Mouse (Mus musculus): ENCODE data around the gene Exoc4. TPM values are rescaled to one million over a fixed set of nuclear protein-coding genes. Genes with fewer than 3 reads are reported as not detected.
A peak's percentile ranks its signal among the peaks of the same experiment; 100 is the strongest.

Exoc4 gene
- polyA plus RNA-seq, 1 experiment, result 40.1 TPM

GRCm38 (mm10) chr6:33814386-33814785 lies 565.5 kb downstream of the Exoc4 start:
- Histone ChIP-seq H3K27me3 (ENCODE audit: control insufficient read depth, insufficient read depth, insufficient read length) (no peaks in the 10 kb centered on the region), H3K79me2 (ENCODE audit: control insufficient read depth, insufficient read depth) (no peaks in the 10 kb centered on the region), H3K36me3 (ENCODE audit: control insufficient read depth, insufficient read depth) (no peaks in the 10 kb centered on the region), H3K4me3 (no peak overlapping the region), H3ac (ENCODE audit: control insufficient read depth, insufficient read length) (no peak overlapping the region), H3K4me2 (ENCODE audit: low read depth) (no peak overlapping the region)
- TF ChIP-seq E2F4 (IDR thresholded peaks at IDR 0.05; ENCODE audit: insufficient read depth), result no peak
- no peak for TF ChIP-seq MAX (IDR thresholded peaks at IDR 0.05; ENCODE audit: low read depth)
- no peak for TF ChIP-seq REST (IDR thresholded peaks at IDR 0.05; ENCODE audit: insufficient read depth, insufficient read length)
- TF ChIP-seq TCF12 (IDR thresholded peaks at IDR 0.05; ENCODE audit: insufficient read depth, poor library complexity, severe bottlenecking), result no peak
- TF ChIP-seq POLR2AphosphoS2 (IDR thresholded peaks at IDR 0.05; ENCODE audit: insufficient read length, low read depth), result no peak
- no peak for TF ChIP-seq MYOG (IDR thresholded peaks at IDR 0.05; ENCODE audit: control insufficient read depth in 1 of 3, insufficient read depth in 1 of 3, insufficient read length in 2 of 3, low read depth in 2 of 3)
- no peak for TF ChIP-seq POLR2A (IDR thresholded peaks at IDR 0.05; ENCODE audit: insufficient read length, low read depth)
- no peak for TF ChIP-seq TCF3 (IDR thresholded peaks at IDR 0.05; ENCODE audit: insufficient read length, low read depth)
- no peak for TF ChIP-seq MYOD1 (IDR thresholded peaks at IDR 0.05; ENCODE audit: control insufficient read depth in 1 of 3, insufficient read length in 2 of 3, low read depth in 2 of 3)
- no peak for TF ChIP-seq SRF (IDR thresholded peaks at IDR 0.05; ENCODE audit: control insufficient read depth, insufficient read length, low read depth)
- no peak for TF ChIP-seq USF1 (IDR thresholded peaks at IDR 0.05; ENCODE audit: low read depth)

GRCm38 (mm10) chr6:33823171-33823570 lies 574.3 kb downstream of the Exoc4 start:
- no peak overlapping the region for H3ac ChIP-seq (ENCODE audit: control insufficient read depth, insufficient read length)
- TF ChIP-seq MAX (IDR thresholded peaks at IDR 0.05; ENCODE audit: low read depth) (no peak), MYOG (IDR thresholded peaks at IDR 0.05; ENCODE audit: control insufficient read depth in 1 of 3, insufficient read depth in 1 of 3, insufficient read length in 2 of 3, low read depth in 2 of 3) (no peak), MYOD1 (IDR thresholded peaks at IDR 0.05; ENCODE audit: control insufficient read depth in 1 of 3, insufficient read length in 2 of 3, low read depth in 2 of 3) (no peak), USF1 (IDR thresholded peaks at IDR 0.05; ENCODE audit: low read depth) (no peak), POLR2A (IDR thresholded peaks at IDR 0.05; ENCODE audit: insufficient read length, low read depth) (no peak), CEBPB (IDR thresholded peaks at IDR 0.05; ENCODE audit: insufficient read depth, poor library complexity, severe bottlenecking) (no peak), E2F4 (IDR thresholded peaks at IDR 0.05; ENCODE audit: insufficient read depth) (no peak), TCF3 (IDR thresholded peaks at IDR 0.05; ENCODE audit: insufficient read length, low read depth) (no peak), TCF12 (IDR thresholded peaks at IDR 0.05; ENCODE audit: insufficient read depth, poor library complexity, severe bottlenecking) (no peak), POLR2AphosphoS2 (IDR thresholded peaks at IDR 0.05; ENCODE audit: insufficient read length, low read depth) (no peak), REST (IDR thresholded peaks at IDR 0.05; ENCODE audit: insufficient read depth, insufficient read length) (no peak), SRF (IDR thresholded peaks at IDR 0.05; ENCODE audit: control insufficient read depth, insufficient read length, low read depth) (no peak)
- no peaks in the 10 kb centered on the region for H3K36me3 ChIP-seq (ENCODE audit: control insufficient read depth, insufficient read depth)
- H3K79me2 ChIP-seq (ENCODE audit: control insufficient read depth, insufficient read depth), result no peaks in the 10 kb centered on the region
- H3K4me2 ChIP-seq (ENCODE audit: low read depth), result no peak overlapping the region
- H3K4me3 ChIP-seq, result no peak overlapping the region
- H3K27me3 ChIP-seq (ENCODE audit: control insufficient read depth, insufficient read depth, insufficient read length), result no peaks in the 10 kb centered on the region

GRCm38 (mm10) chr6:33823777-33824302 lies 575.0 kb downstream of the Exoc4 start:
- H3ac ChIP-seq (ENCODE audit: control insufficient read depth, insufficient read length), result no peak overlapping the region
- no peaks in the 10 kb centered on the region for H3K27me3 ChIP-seq (ENCODE audit: control insufficient read depth, insufficient read depth, insufficient read length)
- H3K4me2 ChIP-seq (ENCODE audit: low read depth), result no peak overlapping the region
- no peaks in the 10 kb centered on the region for H3K36me3 ChIP-seq (ENCODE audit: control insufficient read depth, insufficient read depth)
- no peak for TF ChIP-seq E2F4 (IDR thresholded peaks at IDR 0.05; ENCODE audit: insufficient read depth)
- TF ChIP-seq MYOG (IDR thresholded peaks at IDR 0.05; ENCODE audit: control insufficient read depth in 1 of 3, insufficient read depth in 1 of 3, insufficient read length in 2 of 3, low read depth in 2 of 3), result no peak
- no peak for TF ChIP-seq SRF (IDR thresholded peaks at IDR 0.05; ENCODE audit: control insufficient read depth, insufficient read length, low read depth)
- TF ChIP-seq REST (IDR thresholded peaks at IDR 0.05; ENCODE audit: insufficient read depth, insufficient read length), result no peak
- TF ChIP-seq MYOD1 (IDR thresholded peaks at IDR 0.05; ENCODE audit: control insufficient read depth in 1 of 3, insufficient read length in 2 of 3, low read depth in 2 of 3), result no peak
- TF ChIP-seq USF1 (IDR thresholded peaks at IDR 0.05; ENCODE audit: low read depth), result peak; percentile 5
- TF ChIP-seq TCF12 (IDR thresholded peaks at IDR 0.05; ENCODE audit: insufficient read depth, poor library complexity, severe bottlenecking), result no peak
- H3K4me3 ChIP-seq, result no peak overlapping the region
- no peaks in the 10 kb centered on the region for H3K79me2 ChIP-seq (ENCODE audit: control insufficient read depth, insufficient read depth)

GRCm38 (mm10) chr6:33828499-33828898 lies 579.6 kb downstream of the Exoc4 start:
- H3K4me2 ChIP-seq (ENCODE audit: low read depth), result no peak overlapping the region
- H3K36me3 ChIP-seq (ENCODE audit: control insufficient read depth, insufficient read depth), result no peaks in the 10 kb centered on the region
- H3K79me2 ChIP-seq (ENCODE audit: control insufficient read depth, insufficient read depth), result no peaks in the 10 kb centered on the region
- TF ChIP-seq E2F4 (IDR thresholded peaks at IDR 0.05; ENCODE audit: insufficient read depth), result no peak
- H3ac ChIP-seq (ENCODE audit: control insufficient read depth, insufficient read length), result no peak overlapping the region
- no peaks in the 10 kb centered on the region for H3K27me3 ChIP-seq (ENCODE audit: control insufficient read depth, insufficient read depth, insufficient read length)
- no peak overlapping the region for H3K4me3 ChIP-seq

- Histone ChIP-seq H3K79me2 (ENCODE audit: control insufficient read depth, insufficient read depth) (no peaks in the 10 kb centered on the region), H3K27me3 (ENCODE audit: control insufficient read depth, insufficient read depth, insufficient read length) (no peaks in the 10 kb centered on the region), H3K4me3 (no peak overlapping the region), H3ac (ENCODE audit: control insufficient read depth, insufficient read length) (no peak overlapping the region), H3K4me2 (ENCODE audit: low read depth) (no peak overlapping the region), H3K36me3 (ENCODE audit: control insufficient read depth, insufficient read depth) (no peaks in the 10 kb centered on the region)
- TF ChIP-seq MYOG (IDR thresholded peaks at IDR 0.05; ENCODE audit: control insufficient read depth in 1 of 3, insufficient read depth in 1 of 3, insufficient read length in 2 of 3, low read depth in 2 of 3), result no peak
- no peak for TF ChIP-seq MYOD1 (IDR thresholded peaks at IDR 0.05; ENCODE audit: control insufficient read depth in 1 of 3, insufficient read length in 2 of 3, low read depth in 2 of 3)
- TF ChIP-seq E2F4 (IDR thresholded peaks at IDR 0.05; ENCODE audit: insufficient read depth), result no peak
- no peak for TF ChIP-seq CEBPB (IDR thresholded peaks at IDR 0.05; ENCODE audit: insufficient read depth, poor library complexity, severe bottlenecking)
- no peak for TF ChIP-seq MAX (IDR thresholded peaks at IDR 0.05; ENCODE audit: low read depth)
- TF ChIP-seq USF1 (IDR thresholded peaks at IDR 0.05; ENCODE audit: low read depth), result no peak
- no peak for TF ChIP-seq POLR2AphosphoS2 (IDR thresholded peaks at IDR 0.05; ENCODE audit: insufficient read length, low read depth)
- no peak for TF ChIP-seq SRF (IDR thresholded peaks at IDR 0.05; ENCODE audit: control insufficient read depth, insufficient read length, low read depth)
- no peak for TF ChIP-seq REST (IDR thresholded peaks at IDR 0.05; ENCODE audit: insufficient read depth, insufficient read length)
- no peak for TF ChIP-seq POLR2A (IDR thresholded peaks at IDR 0.05; ENCODE audit: insufficient read length, low read depth)
- no peak for TF ChIP-seq TCF12 (IDR thresholded peaks at IDR 0.05; ENCODE audit: insufficient read depth, poor library complexity, severe bottlenecking)
- no peak for TF ChIP-seq TCF3 (IDR thresholded peaks at IDR 0.05; ENCODE audit: insufficient read length, low read depth)
These were observed 580.4 kb downstream of the Exoc4 start for GRCm38 (mm10) chr6:33829261-33829660.
